Mouse (Mus musculus) spleen, postnatal 36 days (tissue): ENCODE measurements around the gene Slc26a3.

Source experiments
- DNase-seq, 2 experiments: peaks; one replicate each; pipeline ENCODE4 v3.0.0; 2022; ENCODE audit warnings: low spot score in 2 of 2, mixed read lengths in 1 of 2

The Slc26a3 gene

GRCm38 (mm10) chr12:31513724-31514503 lies 123.2 kb downstream of the Slc26a3 start:
- no peak for DNase-seq

GRCm38 (mm10) chr12:31520119-31520518 lies 129.4 kb downstream of the Slc26a3 start:
- DNase-seq, result no peak

GRCm38 (mm10) chr12:31521371-31521770 lies 130.7 kb downstream of the Slc26a3 start:
- DNase-seq, result no peak
